Mouse (Mus musculus): ENCODE measurements at regions not wholly inside any gene's neighbourhood (a gene's known extent, or its start where the extent isn't known, plus 50 kb on each side); places are given as distances from the start of the nearest gene placed in this dataset.

GRCm38 (mm10) chr5:33528971-33529670 lies 95.3 kb upstream of the Nkx1-1 start:
- Histone ChIP-seq H3K9me3 (ENCODE audit: control insufficient read depth, insufficient read depth, low read depth, low read length) (no peaks in the 10 kb centered on the region), H3K4me3 (ENCODE audit: insufficient read depth in 1 of 2, low read depth in 1 of 2, low read length in 2 of 2, poor library complexity in 1 of 2, severe bottlenecking in 1 of 2) (peak overlapping the region; percentile 24 to 55; a peak in 3 of 4 replicates), H3K36me3 (ENCODE audit: control insufficient read depth, insufficient read depth, low read length, poor library complexity, severe bottlenecking) (peaks cover 18% of the 10 kb centered on the region; the same call in 1 of the 2 replicates), H3K4me1 (ENCODE audit: control insufficient read depth in 2 of 2, insufficient read depth in 2 of 2, low read length in 2 of 2, poor library complexity in 1 of 2) (peaks cover 8 to 33% of the 10 kb centered on the region in 2 experiments), H3K27ac (ENCODE audit: insufficient read depth, low read depth, low read length, poor library complexity, severe bottlenecking) (peak overlapping the region; percentile 25), H3K9ac (ENCODE audit: insufficient read depth, low read depth, low read length, poor library complexity, severe bottlenecking) (peak overlapping the region; percentile 54; the same call in 1 of the 2 replicates)
- no peak for DNase-seq (ENCODE audit: low read depth, low spot score)
- TF ChIP-seq MAFK (IDR thresholded peaks at IDR 0.05; ENCODE audit: insufficient read depth, low read depth, low read length) (no peak), CHD2 (IDR thresholded peaks at IDR 0.05; ENCODE audit: low read depth, low read length) (no peak), HCFC1 (IDR thresholded peaks at IDR 0.05; ENCODE audit: borderline replicate concordance, insufficient read depth, low read length) (no peak), ZC3H11A (IDR thresholded peaks at IDR 0.05; ENCODE audit: borderline replicate concordance, low read depth, low read length) (no peak), ZNF384 (IDR thresholded peaks at IDR 0.05; ENCODE audit: low read depth, low read length) (no peak)
- in situ Hi-C loops (cut with MboI; ENCODE audit: low sequenced_read_pairs in 2 of 2, unreplicated experiment in 2 of 2), result no loop called here

- no peak overlapping the region for H3K4me3 ChIP-seq (ENCODE audit: insufficient read depth in 1 of 2, low read depth in 1 of 2, low read length in 2 of 2, poor library complexity in 1 of 2, severe bottlenecking in 1 of 2)
- no peak overlapping the region; the same call in 1 of the 2 replicates for H3K9ac ChIP-seq (ENCODE audit: insufficient read depth, low read depth, low read length, poor library complexity, severe bottlenecking)
- in situ Hi-C loops (cut with MboI; ENCODE audit: low sequenced_read_pairs in 2 of 2, unreplicated experiment in 2 of 2), result no loop called here
- no peak for DNase-seq (ENCODE audit: low read depth, low spot score)
- no peak overlapping the region for H3K27ac ChIP-seq (ENCODE audit: insufficient read depth, low read depth, low read length, poor library complexity, severe bottlenecking)
- peaks cover 19% of the 10 kb centered on the region for H3K36me3 ChIP-seq (ENCODE audit: control insufficient read depth, insufficient read depth, low read length, poor library complexity, severe bottlenecking)
- H3K9me3 ChIP-seq (ENCODE audit: control insufficient read depth, insufficient read depth, low read depth, low read length), result no peaks in the 10 kb centered on the region
- peaks cover 8 to 28% of the 10 kb centered on the region in 2 experiments for H3K4me1 ChIP-seq (ENCODE audit: control insufficient read depth in 2 of 2, insufficient read depth in 2 of 2, low read length in 2 of 2, poor library complexity in 1 of 2)
- TF ChIP-seq CHD2 (IDR thresholded peaks at IDR 0.05; ENCODE audit: low read depth, low read length) (no peak), ZNF384 (IDR thresholded peaks at IDR 0.05; ENCODE audit: low read depth, low read length) (no peak), HCFC1 (IDR thresholded peaks at IDR 0.05; ENCODE audit: borderline replicate concordance, insufficient read depth, low read length) (no peak), ZC3H11A (IDR thresholded peaks at IDR 0.05; ENCODE audit: borderline replicate concordance, low read depth, low read length) (no peak), MAFK (IDR thresholded peaks at IDR 0.05; ENCODE audit: insufficient read depth, low read depth, low read length) (no peak)
Observed at GRCm38 (mm10) chr5:33527750-33528149, 94.0 kb upstream of the Nkx1-1 start.

GRCm38 (mm10) chr5:33527316-33527715 lies 93.5 kb upstream of the Nkx1-1 start:
- Histone ChIP-seq H3K9me3 (ENCODE audit: control insufficient read depth, insufficient read depth, low read depth, low read length) (no peaks in the 10 kb centered on the region), H3K4me3 (ENCODE audit: insufficient read depth in 1 of 2, low read depth in 1 of 2, low read length in 2 of 2, poor library complexity in 1 of 2, severe bottlenecking in 1 of 2) (peak overlapping the region in 1 of 2 experiments; percentile 17; a peak in 1 of 4 replicates), H3K9ac (ENCODE audit: insufficient read depth, low read depth, low read length, poor library complexity, severe bottlenecking) (peak overlapping the region; percentile 44; the same call in 1 of the 2 replicates), H3K27ac (ENCODE audit: insufficient read depth, low read depth, low read length, poor library complexity, severe bottlenecking) (no peak overlapping the region), H3K36me3 (ENCODE audit: control insufficient read depth, insufficient read depth, low read length, poor library complexity, severe bottlenecking) (peaks cover 23% of the 10 kb centered on the region), H3K4me1 (ENCODE audit: control insufficient read depth in 2 of 2, insufficient read depth in 2 of 2, low read length in 2 of 2, poor library complexity in 1 of 2) (peaks cover 8 to 27% of the 10 kb centered on the region in 2 experiments)
- no peak for DNase-seq (ENCODE audit: low read depth, low spot score)
- in situ Hi-C loops (cut with MboI; ENCODE audit: low sequenced_read_pairs in 2 of 2, unreplicated experiment in 2 of 2), result no loop called here
- TF ChIP-seq MAFK (IDR thresholded peaks at IDR 0.05; ENCODE audit: insufficient read depth, low read depth, low read length) (no peak), ZNF384 (IDR thresholded peaks at IDR 0.05; ENCODE audit: low read depth, low read length) (no peak), ZC3H11A (IDR thresholded peaks at IDR 0.05; ENCODE audit: borderline replicate concordance, low read depth, low read length) (no peak), HCFC1 (IDR thresholded peaks at IDR 0.05; ENCODE audit: borderline replicate concordance, insufficient read depth, low read length) (no peak), CHD2 (IDR thresholded peaks at IDR 0.05; ENCODE audit: low read depth, low read length) (no peak)

GRCm38 (mm10) chr5:33521951-33522742 lies 88.4 kb upstream of the Nkx1-1 start:
- H3K4me3 ChIP-seq (ENCODE audit: insufficient read depth in 1 of 2, low read depth in 1 of 2, low read length in 2 of 2, poor library complexity in 1 of 2, severe bottlenecking in 1 of 2), result no peak overlapping the region
- DNase-seq (ENCODE audit: low read depth, low spot score), result no peak
- H3K36me3 ChIP-seq (ENCODE audit: control insufficient read depth, insufficient read depth, low read length, poor library complexity, severe bottlenecking), result peaks cover 20% of the 10 kb centered on the region
- H3K4me1 ChIP-seq (ENCODE audit: control insufficient read depth in 2 of 2, insufficient read depth in 2 of 2, low read length in 2 of 2, poor library complexity in 1 of 2), result peaks cover 7 to 30% of the 10 kb centered on the region in 2 experiments; a peak in 3 of 4 replicates
- TF ChIP-seq ZNF384 (IDR thresholded peaks at IDR 0.05; ENCODE audit: low read depth, low read length) (no peak), ZC3H11A (IDR thresholded peaks at IDR 0.05; ENCODE audit: borderline replicate concordance, low read depth, low read length) (no peak), MAFK (IDR thresholded peaks at IDR 0.05; ENCODE audit: insufficient read depth, low read depth, low read length) (no peak), HCFC1 (IDR thresholded peaks at IDR 0.05; ENCODE audit: borderline replicate concordance, insufficient read depth, low read length) (no peak), CHD2 (IDR thresholded peaks at IDR 0.05; ENCODE audit: low read depth, low read length) (no peak)
- H3K9me3 ChIP-seq (ENCODE audit: control insufficient read depth, insufficient read depth, low read depth, low read length), result no peaks in the 10 kb centered on the region
- no peak overlapping the region for H3K27ac ChIP-seq (ENCODE audit: insufficient read depth, low read depth, low read length, poor library complexity, severe bottlenecking)
- H3K9ac ChIP-seq (ENCODE audit: insufficient read depth, low read depth, low read length, poor library complexity, severe bottlenecking), result no peak overlapping the region
- in situ Hi-C loops (cut with MboI; ENCODE audit: low sequenced_read_pairs in 2 of 2, unreplicated experiment in 2 of 2), result loop anchor here in 1 of 2 experiments (25.0 kb wide), 1 partner anchor 110 kb away; no protein-coding TSS in a partner anchor
